Mouse (Mus musculus) embryonic facial prominence, embryonic 10.5 days (tissue): ENCODE measurements at regions not wholly inside any gene's neighbourhood (a gene's known extent, or its start where the extent isn't known, plus 50 kb on each side); places are given as distances from the start of the nearest gene placed in this dataset.

ENCODE experiments used
- DNase-seq: peaks from one replicate; pipeline ENCODE4 v3.0.0-alpha.2; 2017; ENCODE audit warnings: low spot score
- H3K27ac ChIP-seq: fragments of 300-500 bp; sonication (generic); replicated peaks from 2 replicates; pipeline ENCODE4 v1.5.1; 2016; ENCODE audit warnings: mild to moderate bottlenecking
- H3K27me3 ChIP-seq: fragments of 300-500 bp; sonication (generic); replicated peaks from 2 replicates; pipeline ENCODE4 v1.6.1; 2016; ENCODE audit warnings: low read depth, mild to moderate bottlenecking; ENCODE audit not compliant: poor library complexity, severe bottlenecking
- H3K36me3 ChIP-seq: fragments of 300-500 bp; sonication (generic); replicated peaks from 2 replicates; pipeline ENCODE4 v1.6.1; 2016; ENCODE audit warnings: mild to moderate bottlenecking, moderate library complexity
- H3K4me1 ChIP-seq: fragments of 300-500 bp; sonication (generic); 2 replicates; pipeline ENCODE4 v1.6.1; 2016
- H3K4me3 ChIP-seq: fragments of 300-500 bp; sonication (generic); 2 replicates; pipeline ENCODE4 v1.5.1; 2016; ENCODE audit warnings: mild to moderate bottlenecking, moderate library complexity
- H3K9me3 ChIP-seq: fragments of 300-500 bp; sonication (generic); 2 replicates; pipeline ENCODE4 v1.6.1; 2016; ENCODE audit warnings: mild to moderate bottlenecking
- WGBS: fragments of 180-500 bp; shearing (Covaris S2); methylation state at CpG from one replicate; pipeline ENCODE4 v1.1.7; 2016; 5-methylcytosine and 5-hydroxymethylcytosine counted together

- H3K4me1 ChIP-seq: no peaks in the 10 kb centered on the region
- H3K36me3 ChIP-seq: no peaks in the 10 kb centered on the region
- no peak overlapping the region for H3K27ac ChIP-seq
- DNase-seq: no peak
- no peaks in the 10 kb centered on the region for H3K9me3 ChIP-seq
- no peak overlapping the region for H3K4me3 ChIP-seq
- 88% methylated on average over 4 of the region's 4 CpGs for WGBS
- H3K27me3 ChIP-seq: no peaks in the 10 kb centered on the region
Measured at GRCm38 (mm10) chr8:31427706-31428105, 2000.8 kb upstream of the 5930422O12Rik start.

DNA sequence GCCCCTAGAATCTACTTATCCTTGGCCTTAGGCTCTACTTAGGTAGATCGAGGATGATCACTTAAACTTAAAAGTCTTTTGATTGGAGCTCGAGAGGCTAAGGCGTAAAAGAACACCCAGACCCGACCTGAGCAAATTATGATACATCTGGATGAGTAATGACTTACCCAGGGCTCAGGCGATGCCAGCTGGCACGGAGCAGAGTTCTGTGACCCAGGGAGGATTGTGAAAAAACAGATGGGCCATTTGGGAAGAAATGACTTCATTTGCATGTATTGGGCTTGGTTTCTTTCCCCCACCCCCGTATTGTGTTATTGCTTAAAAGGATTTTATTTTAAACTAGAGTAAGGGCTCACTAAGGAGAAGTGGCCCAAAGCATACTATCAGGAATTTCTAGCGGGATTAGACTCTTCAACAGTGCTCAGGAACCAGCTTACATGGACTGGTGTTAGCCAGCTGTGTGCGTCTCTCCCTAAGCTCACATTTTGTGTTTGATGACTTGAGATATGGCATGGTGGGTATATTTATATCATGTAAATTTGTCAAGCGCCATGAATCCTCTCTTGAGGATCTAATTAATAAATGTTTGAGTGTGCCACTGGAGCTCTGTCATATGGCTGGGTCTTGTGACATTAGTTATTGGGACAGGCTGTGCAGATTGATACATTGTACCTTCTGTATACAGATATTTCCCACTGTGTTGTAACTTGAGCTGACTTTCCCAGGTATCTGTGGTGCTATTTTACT lies 1991.9 kb upstream of the 5930422O12Rik start:
- Histone ChIP-seq H3K36me3 (no peaks in the 10 kb centered on the region), H3K27me3 (no peaks in the 10 kb centered on the region), H3K4me3 (no peak overlapping the region), H3K4me1 (no peaks in the 10 kb centered on the region), H3K9me3 (no peaks in the 10 kb centered on the region), H3K27ac (no peak overlapping the region)
- WGBS: 90% methylated on average over 10 of the region's 10 CpGs
- DNase-seq: no peak

DNA sequence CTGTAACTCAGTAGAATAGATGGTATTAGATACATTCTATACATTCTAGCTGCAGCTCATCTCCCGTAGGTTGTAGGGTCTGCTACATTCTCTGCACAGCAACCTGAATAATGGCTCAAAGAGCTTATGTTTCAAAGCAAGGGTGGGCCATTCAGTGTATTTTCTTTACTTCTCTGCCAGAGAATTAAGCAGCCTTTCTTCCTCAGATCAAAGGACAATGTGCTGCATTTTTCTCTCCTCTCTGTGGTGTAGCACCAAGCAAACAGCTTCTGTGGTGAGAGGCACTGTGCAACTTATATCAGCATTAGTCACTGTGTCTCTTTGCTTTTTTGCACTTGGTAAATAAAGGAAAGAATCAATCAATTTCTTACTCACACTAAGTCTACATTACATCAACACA lies 1983.7 kb upstream of the 5930422O12Rik start:
- H3K9me3 ChIP-seq: no peaks in the 10 kb centered on the region
- H3K27ac ChIP-seq: no peak overlapping the region
- H3K27me3 ChIP-seq: no peaks in the 10 kb centered on the region
- WGBS: 39% methylated on average over 1 of the region's 1 CpGs
- no peak overlapping the region for H3K4me3 ChIP-seq
- H3K36me3 ChIP-seq: no peaks in the 10 kb centered on the region
- H3K4me1 ChIP-seq: no peaks in the 10 kb centered on the region
- no peak for DNase-seq

DNA sequence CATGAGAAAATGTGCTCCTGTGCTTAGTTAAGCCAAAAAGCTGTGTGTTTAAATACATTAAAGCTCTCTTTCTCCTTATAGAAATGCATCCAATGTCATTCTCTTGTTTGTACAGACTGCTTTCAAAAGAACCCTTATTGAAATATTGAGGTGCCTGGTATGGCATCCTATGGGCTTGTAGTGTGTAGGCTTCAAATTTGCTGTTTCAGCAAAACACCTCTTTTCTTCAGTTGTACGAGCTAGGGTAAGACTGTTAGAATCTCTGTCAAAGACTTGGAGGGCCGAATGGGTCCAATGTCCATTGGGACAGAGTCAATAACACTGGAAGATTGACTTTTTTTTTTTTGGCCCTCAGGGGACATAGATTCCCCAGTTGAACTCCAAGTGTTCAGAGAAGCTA lies 1980.5 kb upstream of the 5930422O12Rik start:
- no peaks in the 10 kb centered on the region for H3K9me3 ChIP-seq
- no peaks in the 10 kb centered on the region for H3K27me3 ChIP-seq
- H3K36me3 ChIP-seq: no peaks in the 10 kb centered on the region
- H3K4me1 ChIP-seq: no peaks in the 10 kb centered on the region
- DNase-seq: no peak
- WGBS: 81% methylated on average over 2 of the region's 2 CpGs
- no peak overlapping the region for H3K27ac ChIP-seq
- H3K4me3 ChIP-seq: no peak overlapping the region

DNA sequence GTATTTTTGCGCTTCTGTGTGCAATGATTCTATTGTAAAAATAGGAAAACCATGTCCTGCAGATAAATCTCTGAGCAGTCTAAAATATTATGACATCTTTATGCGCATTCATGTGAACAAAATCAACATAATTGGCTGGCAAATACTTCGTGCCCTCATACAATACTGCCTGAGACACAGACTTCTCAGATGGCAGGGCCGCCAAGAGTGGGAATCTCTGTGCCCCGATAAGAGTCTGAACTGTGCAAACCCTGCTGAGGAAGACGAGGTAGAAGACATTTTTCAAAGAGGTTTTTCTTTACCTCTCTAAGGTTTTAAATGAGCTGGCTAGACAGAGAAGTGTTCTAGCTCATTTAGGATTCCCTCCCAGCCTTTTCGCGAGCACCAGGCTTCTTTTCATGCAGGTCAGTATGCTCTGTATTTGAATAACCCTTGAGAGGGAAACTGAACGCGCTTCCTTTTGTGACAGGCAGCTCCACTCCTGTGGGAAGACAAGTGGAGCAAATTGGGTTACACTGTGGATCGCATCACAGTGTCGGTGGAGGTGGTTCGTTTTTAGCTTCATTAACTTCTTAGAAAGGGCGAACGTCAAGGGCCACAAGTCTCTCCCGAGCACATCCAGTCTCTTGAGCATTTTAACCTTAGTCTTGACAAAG lies 1973.6 kb upstream of the 5930422O12Rik start:
- Histone ChIP-seq H3K4me1 (no peaks in the 10 kb centered on the region), H3K27me3 (no peaks in the 10 kb centered on the region), H3K9me3 (no peaks in the 10 kb centered on the region), H3K4me3 (no peak overlapping the region), H3K36me3 (no peaks in the 10 kb centered on the region), H3K27ac (no peak overlapping the region)
- peak; percentile 9 for DNase-seq
- WGBS: 67% methylated on average over 16 of the region's 16 CpGs

DNA sequence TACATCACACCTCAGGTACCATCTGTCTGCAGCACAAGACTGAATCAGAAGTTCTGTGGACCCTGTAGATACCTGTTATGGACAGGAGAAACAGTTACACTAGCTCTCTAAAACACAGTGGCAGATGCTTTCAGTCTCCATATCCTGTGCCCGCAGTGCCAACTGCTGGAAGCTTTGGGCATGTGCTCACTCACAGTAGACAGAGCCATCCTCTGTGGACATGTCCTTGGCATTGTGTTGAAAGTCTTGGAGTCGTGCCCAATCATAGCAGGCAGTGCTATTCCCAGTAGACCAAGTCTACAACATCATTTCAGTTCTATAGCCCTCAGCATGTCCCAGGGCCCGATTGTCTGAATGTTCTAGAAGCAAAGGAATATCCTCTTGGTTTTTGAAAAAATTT lies 1968.2 kb upstream of the 5930422O12Rik start:
- DNase-seq: no peak
- H3K36me3 ChIP-seq: no peaks in the 10 kb centered on the region
- H3K9me3 ChIP-seq: no peaks in the 10 kb centered on the region
- no peak overlapping the region for H3K27ac ChIP-seq
- no peaks in the 10 kb centered on the region for H3K27me3 ChIP-seq
- no peak overlapping the region for H3K4me3 ChIP-seq
- 88% methylated on average over 3 of the region's 3 CpGs for WGBS
- no peaks in the 10 kb centered on the region for H3K4me1 ChIP-seq
